Mouse (Mus musculus): ENCODE measurements at regions not wholly inside any gene's neighbourhood (a gene's known extent, or its start where the extent isn't known, plus 50 kb on each side); places are given as distances from the start of the nearest gene placed in this dataset.

- peaks cover 91% of the 10 kb centered on the region for H3K4me1 ChIP-seq
- H3K4me3 ChIP-seq (replicated peaks) = no peak overlapping the region
- no peak for TF ChIP-seq FLI1 (IDR thresholded peaks at IDR 0.05; ENCODE audit: low read length)
- no peak for TF ChIP-seq GATA1 (IDR thresholded peaks at IDR 0.05; ENCODE audit: borderline replicate concordance, low read length)
- no peaks in the 10 kb centered on the region for H3K36me3 ChIP-seq (replicated peaks; ENCODE audit: low read length)
- no peaks in the 10 kb centered on the region for H3K27me3 ChIP-seq (replicated peaks)
- H3K9me3 ChIP-seq = no peaks in the 10 kb centered on the region
Observed at GRCm38 (mm10) chr1:80014586-80014985, 153.6 kb upstream of the Serpine2 start.

GRCm38 (mm10) chr1:80010724-80011123 is 149.7 kb upstream of the Serpine2 start:
- H3K36me3 ChIP-seq (replicated peaks; ENCODE audit: low read length) = no peaks in the 10 kb centered on the region
- H3K4me3 ChIP-seq (replicated peaks) = no peak overlapping the region
- no peaks in the 10 kb centered on the region for H3K9me3 ChIP-seq
- peaks cover 65% of the 10 kb centered on the region for H3K4me1 ChIP-seq
- H3K27me3 ChIP-seq (replicated peaks) = no peaks in the 10 kb centered on the region
- TF ChIP-seq FLI1 (IDR thresholded peaks at IDR 0.05; ENCODE audit: low read length) (no peak), GATA1 (IDR thresholded peaks at IDR 0.05; ENCODE audit: borderline replicate concordance, low read length) (no peak)

GRCm38 (mm10) chr1:79999081-79999480 is 138.1 kb upstream of the Serpine2 start:
- Histone ChIP-seq H3K4me1 (peaks cover 38% of the 10 kb centered on the region), H3K9me3 (peaks cover 5% of the 10 kb centered on the region), H3K27me3 (replicated peaks) (peaks cover 2% of the 10 kb centered on the region), H3K4me3 (replicated peaks) (peak overlapping the region; percentile 28), H3K36me3 (replicated peaks; ENCODE audit: low read length) (peaks cover 4% of the 10 kb centered on the region)
- TF ChIP-seq FLI1 (IDR thresholded peaks at IDR 0.05; ENCODE audit: low read length) = no peak

- TF ChIP-seq FLI1 (IDR thresholded peaks at IDR 0.05; ENCODE audit: low read length) = no peak
- TF ChIP-seq GATA1 (IDR thresholded peaks at IDR 0.05; ENCODE audit: borderline replicate concordance, low read length) = no peak
- Histone ChIP-seq H3K4me3 (replicated peaks) (no peak overlapping the region), H3K27me3 (replicated peaks) (peaks cover 2% of the 10 kb centered on the region), H3K9me3 (peaks cover 5% of the 10 kb centered on the region), H3K4me1 (peaks cover 38% of the 10 kb centered on the region), H3K36me3 (replicated peaks; ENCODE audit: low read length) (peaks cover 4% of the 10 kb centered on the region)
Observed at GRCm38 (mm10) chr1:79997911-79998310, 136.9 kb upstream of the Serpine2 start.

GRCm38 (mm10) chr1:79997456-79997855 is 136.5 kb upstream of the Serpine2 start:
- peaks cover 4% of the 10 kb centered on the region for H3K36me3 ChIP-seq (replicated peaks; ENCODE audit: low read length)
- TF ChIP-seq FLI1 (IDR thresholded peaks at IDR 0.05; ENCODE audit: low read length) (no peak), GATA1 (IDR thresholded peaks at IDR 0.05; ENCODE audit: borderline replicate concordance, low read length) (no peak)
- peaks cover 2% of the 10 kb centered on the region for H3K27me3 ChIP-seq (replicated peaks)

GRCm38 (mm10) chr1:79984721-79985120 is 123.7 kb upstream of the Serpine2 start:
- no peaks in the 10 kb centered on the region for H3K9me3 ChIP-seq
- no peaks in the 10 kb centered on the region for H3K36me3 ChIP-seq (replicated peaks; ENCODE audit: low read length)
- no peaks in the 10 kb centered on the region for H3K27me3 ChIP-seq (replicated peaks)
- TF ChIP-seq GATA1 (IDR thresholded peaks at IDR 0.05; ENCODE audit: borderline replicate concordance, low read length) (no peak), FLI1 (IDR thresholded peaks at IDR 0.05; ENCODE audit: low read length) (no peak)
- peaks cover 8% of the 10 kb centered on the region for H3K4me1 ChIP-seq
- no peak overlapping the region for H3K4me3 ChIP-seq (replicated peaks)

More at GRCm38 (mm10) chr1:79997456-79997855, 136.5 kb upstream of the Serpine2 start:
- Histone ChIP-seq H3K4me1 (peaks cover 38% of the 10 kb centered on the region), H3K9me3 (peaks cover 5% of the 10 kb centered on the region), H3K4me3 (replicated peaks) (no peak overlapping the region)

GRCm38 (mm10) chr1:79982678-79983280 is 121.8 kb upstream of the Serpine2 start:
- TF ChIP-seq GATA1 (IDR thresholded peaks at IDR 0.05; ENCODE audit: borderline replicate concordance, low read length) (no peak), FLI1 (IDR thresholded peaks at IDR 0.05; ENCODE audit: low read length) (no peak)

GRCm38 (mm10) chr1:79979863-79980262 is 118.9 kb upstream of the Serpine2 start:
- no peaks in the 10 kb centered on the region for H3K36me3 ChIP-seq (replicated peaks; ENCODE audit: low read length)
- TF ChIP-seq GATA1 (IDR thresholded peaks at IDR 0.05; ENCODE audit: borderline replicate concordance, low read length) (no peak), FLI1 (IDR thresholded peaks at IDR 0.05; ENCODE audit: low read length) (no peak)
- peaks cover 5% of the 10 kb centered on the region; the same call in 1 of the 2 replicates for H3K9me3 ChIP-seq
- H3K4me3 ChIP-seq (replicated peaks) = no peak overlapping the region
- H3K4me1 ChIP-seq = peaks cover 8% of the 10 kb centered on the region
- H3K27me3 ChIP-seq (replicated peaks) = peaks cover 2% of the 10 kb centered on the region

More at GRCm38 (mm10) chr1:79982678-79983280, 121.8 kb upstream of the Serpine2 start:
- no peak overlapping the region for H3K4me3 ChIP-seq (replicated peaks)
- peaks cover 8% of the 10 kb centered on the region for H3K4me1 ChIP-seq
- no peaks in the 10 kb centered on the region for H3K27me3 ChIP-seq (replicated peaks)
- no peaks in the 10 kb centered on the region for H3K36me3 ChIP-seq (replicated peaks; ENCODE audit: low read length)
- no peaks in the 10 kb centered on the region for H3K9me3 ChIP-seq

- Histone ChIP-seq H3K27me3 (replicated peaks) (peaks cover 2% of the 10 kb centered on the region), H3K9me3 (peaks cover 5% of the 10 kb centered on the region; the same call in 1 of the 2 replicates), H3K36me3 (replicated peaks; ENCODE audit: low read length) (no peaks in the 10 kb centered on the region), H3K4me1 (peaks cover 8% of the 10 kb centered on the region), H3K4me3 (replicated peaks) (no peak overlapping the region)
- TF ChIP-seq GATA1 (IDR thresholded peaks at IDR 0.05; ENCODE audit: borderline replicate concordance, low read length) = no peak
- TF ChIP-seq FLI1 (IDR thresholded peaks at IDR 0.05; ENCODE audit: low read length) = no peak
Observed at GRCm38 (mm10) chr1:79978156-79978555, 117.2 kb upstream of the Serpine2 start.

GRCm38 (mm10) chr1:79956121-79956520 is 95.1 kb upstream of the Serpine2 start:
- Histone ChIP-seq H3K4me1 (peaks cover 32% of the 10 kb centered on the region), H3K4me3 (replicated peaks) (no peak overlapping the region), H3K36me3 (replicated peaks; ENCODE audit: low read length) (no peaks in the 10 kb centered on the region), H3K27me3 (replicated peaks) (peaks cover 2% of the 10 kb centered on the region), H3K9me3 (no peaks in the 10 kb centered on the region)
- TF ChIP-seq GATA1 (IDR thresholded peaks at IDR 0.05; ENCODE audit: borderline replicate concordance, low read length) = no peak
